Mouse (Mus musculus): Measurements from ENCODE around the gene Hk2.
A peak's percentile ranks its signal among the peaks of the same experiment; 100 is the strongest.

Gene Hk2

GRCm38 (mm10) chr6:82770286-82770685, 4.0 kb downstream of the Hk2 start:
- DNase-seq (ENCODE audit: low read depth) = peak; percentile 55

- no peak for DNase-seq (ENCODE audit: low read depth)
These were observed 4.5 kb downstream of the Hk2 start for GRCm38 (mm10) chr6:82769704-82770103.

GRCm38 (mm10) chr6:82767734-82768586, 6.3 kb downstream of the Hk2 start:
- DNase-seq (ENCODE audit: low read depth) = no peak

- DNase-seq (ENCODE audit: low read depth) = peak; percentile 75
These were observed 7.6 kb downstream of the Hk2 start for GRCm38 (mm10) chr6:82766636-82767035.

- no peak for DNase-seq (ENCODE audit: low read depth)
These were observed 9.0 kb downstream of the Hk2 start for GRCm38 (mm10) chr6:82765261-82765660.

- DNase-seq (ENCODE audit: low read depth) = peak; percentile 97
These were observed 10.3 kb downstream of the Hk2 start for GRCm38 (mm10) chr6:82763871-82764503.

GRCm38 (mm10) chr6:82762728-82763127, 11.5 kb downstream of the Hk2 start:
- peak; percentile 35 for DNase-seq (ENCODE audit: low read depth)

- no peak for DNase-seq (ENCODE audit: low read depth)
These were observed 13.4 kb downstream of the Hk2 start for GRCm38 (mm10) chr6:82760749-82761357.

GRCm38 (mm10) chr6:82759241-82759640, 15.0 kb downstream of the Hk2 start:
- no peak for DNase-seq (ENCODE audit: low read depth)

GRCm38 (mm10) chr6:82756799-82757210, 17.4 kb downstream of the Hk2 start:
- no peak for DNase-seq (ENCODE audit: low read depth)

- DNase-seq (ENCODE audit: low read depth) = no peak
These were observed 18.0 kb downstream of the Hk2 start for GRCm38 (mm10) chr6:82756216-82756615.

- peak; percentile 37 for DNase-seq (ENCODE audit: low read depth)
These were observed 18.9 kb downstream of the Hk2 start for GRCm38 (mm10) chr6:82755338-82755737.

GRCm38 (mm10) chr6:82754769-82755168, 19.5 kb downstream of the Hk2 start:
- no peak for DNase-seq (ENCODE audit: low read depth)

GRCm38 (mm10) chr6:82753638-82754361, 20.5 kb downstream of the Hk2 start:
- peak; percentile 69 for DNase-seq (ENCODE audit: low read depth)

GRCm38 (mm10) chr6:82753061-82753460, 21.2 kb downstream of the Hk2 start:
- DNase-seq (ENCODE audit: low read depth) = peak; percentile 67

- no peak for DNase-seq (ENCODE audit: low read depth)
These were observed 22.5 kb downstream of the Hk2 start for GRCm38 (mm10) chr6:82751791-82752190.

GRCm38 (mm10) chr6:82751031-82751430, 23.2 kb downstream of the Hk2 start:
- DNase-seq (ENCODE audit: low read depth) = no peak

GRCm38 (mm10) chr6:82750063-82750462, 24.2 kb downstream of the Hk2 start:
- peak; percentile 39 for DNase-seq (ENCODE audit: low read depth)

GRCm38 (mm10) chr6:82748106-82748672, 26.1 kb downstream of the Hk2 start:
- DNase-seq (ENCODE audit: low read depth) = no peak

GRCm38 (mm10) chr6:82747085-82747484, 27.2 kb downstream of the Hk2 start:
- peak; percentile 83 for DNase-seq (ENCODE audit: low read depth)

GRCm38 (mm10) chr6:82744553-82744952, 29.7 kb downstream of the Hk2 start:
- DNase-seq (ENCODE audit: low read depth) = no peak

GRCm38 (mm10) chr6:82741518-82741880, 32.8 kb downstream of the Hk2 start:
- peak; percentile 72 for DNase-seq (ENCODE audit: low read depth)
